Mouse (Mus musculus) CH12.LX (cell line): ENCODE results near the gene Farp1. TPM values are rescaled to one million over a fixed set of nuclear protein-coding genes. Genes with fewer than 3 reads are reported as not detected.

ENCODE experiments used
- DNase-seq: peaks from one replicate; pipeline ENCODE4 v3.0.0-alpha.2; 2013; ENCODE audit errors: extremely low read depth
- H3K27ac ChIP-seq: 2 replicates; pipeline ENCODE4 v1.5.1; 2012; ENCODE audit warnings: low read depth, mild to moderate bottlenecking, control low read depth, moderate library complexity; ENCODE audit not compliant: insufficient read depth
- H3K27me3 ChIP-seq: replicated peaks from 2 replicates; pipeline ENCODE3; 2012; ENCODE audit warnings: inconsistent platforms
- H3K36me3 ChIP-seq, 2 experiments: replicated peaks in 1 of 2; 2 replicates each; pipeline versions ENCODE3 to v1.6.1; 2012; ENCODE audit warnings: inconsistent platforms in 1 of 2, low read length in 1 of 2, mild to moderate bottlenecking in 1 of 2, mixed read lengths in 1 of 2, moderate library complexity in 1 of 2; ENCODE audit not compliant: control insufficient read depth in 1 of 2, insufficient read depth in 1 of 2
- H3K4me1 ChIP-seq, 2 experiments: 2 replicates each; pipeline ENCODE4 v1.6.1; 2012; ENCODE audit warnings: inconsistent platforms in 1 of 2, moderate library complexity in 1 of 2; ENCODE audit not compliant: insufficient read depth in 2 of 2, control insufficient read depth in 1 of 2
- H3K4me2 ChIP-seq: 2 replicates; pipeline ENCODE4 v1.6.1; 2012; ENCODE audit warnings: low read depth, mild to moderate bottlenecking, control low read depth; ENCODE audit not compliant: poor library complexity, insufficient read depth, severe bottlenecking
- H3K4me3 ChIP-seq, 3 experiments: fragments of 150-350 bp in 1 of 3; sonication (generic) in 1 of 3; replicated peaks in 1 of 3; 2 replicates each; pipeline versions ENCODE3 to v1.5.1; 2011 to 2012; ENCODE audit warnings: low read depth in 2 of 3, low read length in 2 of 3, mild to moderate bottlenecking in 2 of 3, moderate library complexity in 2 of 3, control low read depth in 1 of 3, improper control_type of control experiment in 1 of 3, inconsistent platforms in 1 of 3, mixed read lengths in 1 of 3; ENCODE audit not compliant: poor library complexity in 1 of 3
- H3K79me2 ChIP-seq: replicated peaks from 2 replicates; pipeline ENCODE4 v1.6.1; 2012; ENCODE audit warnings: mild to moderate bottlenecking, moderate library complexity; ENCODE audit not compliant: control insufficient read depth, poor library complexity, insufficient read depth, severe bottlenecking; ENCODE audit errors: extremely low read depth
- H3K9ac ChIP-seq: 2 replicates; pipeline ENCODE4 v1.6.1; 2012; ENCODE audit warnings: low read depth, mild to moderate bottlenecking, control low read depth, moderate library complexity; ENCODE audit not compliant: insufficient read depth
- H3K9me3 ChIP-seq: replicated peaks from 2 replicates; pipeline ENCODE3; 2012; ENCODE audit warnings: low read length, inconsistent platforms, mixed read lengths
- BHLHE40 ChIP-seq: IDR thresholded peaks from 2 replicates; pipeline ENCODE4 v1.6.1; 2011; ENCODE audit warnings: mild to moderate bottlenecking, low read depth, low read length, improper control_type of control experiment
- CHD2 ChIP-seq: IDR thresholded peaks from 2 replicates; pipeline ENCODE4 v1.6.1; 2011; ENCODE audit warnings: low read length, improper control_type of control experiment
- E2F4 ChIP-seq: IDR thresholded peaks from 2 replicates; pipeline ENCODE4 v1.6.1; 2011; ENCODE audit warnings: low read depth, low read length, improper control_type of control experiment; ENCODE audit not compliant: insufficient replicate concordance
- ELF1 ChIP-seq: IDR thresholded peaks from 2 replicates; pipeline ENCODE4 v1.6.1; 2014; ENCODE audit warnings: low read depth, mild to moderate bottlenecking, inconsistent platforms, low read length, improper control_type of control experiment
- EP300 ChIP-seq: IDR thresholded peaks from 2 replicates; pipeline ENCODE4 v1.6.1; 2011; ENCODE audit warnings: low read length, improper control_type of control experiment
- IRF4 ChIP-seq: IDR thresholded peaks from 2 replicates; pipeline ENCODE4 v1.6.1; 2014; ENCODE audit warnings: low read depth, mild to moderate bottlenecking, inconsistent platforms, low read length, improper control_type of control experiment
- JUND ChIP-seq: conservative IDR thresholded peaks from 2 replicates; pipeline ENCODE4 v1.6.1; 2011; ENCODE audit warnings: low read depth, low read length, improper control_type of control experiment
- MYC ChIP-seq: IDR thresholded peaks from 2 replicates; pipeline ENCODE4 v1.6.1; 2011; ENCODE audit warnings: low read depth, mild to moderate bottlenecking, improper control_type of control experiment, low read length
- NELFE ChIP-seq: IDR thresholded peaks from 2 replicates; pipeline ENCODE4 v1.6.1; 2011; ENCODE audit warnings: low read depth, low read length, improper control_type of control experiment
- NRF1 ChIP-seq: IDR thresholded peaks from 2 replicates; pipeline ENCODE4 v1.6.1; 2014; ENCODE audit warnings: low read depth, mild to moderate bottlenecking, inconsistent platforms, low read length, improper control_type of control experiment, moderate library complexity
- PAX5 ChIP-seq: IDR thresholded peaks from 2 replicates; pipeline ENCODE4 v1.6.1; 2012; ENCODE audit warnings: low read length, inconsistent platforms, mixed read lengths
- POLR2AphosphoS2 ChIP-seq: IDR thresholded peaks from 2 replicates; pipeline ENCODE4 v1.6.1; 2011; ENCODE audit warnings: low read depth, low read length, improper control_type of control experiment
- RAD21 ChIP-seq: IDR thresholded peaks from 2 replicates; pipeline ENCODE4 v1.6.1; 2011; ENCODE audit warnings: low read depth, mild to moderate bottlenecking, low read length, improper control_type of control experiment, moderate library complexity
- TCF12 ChIP-seq: IDR thresholded peaks from 2 replicates; pipeline ENCODE4 v1.6.1; 2014; ENCODE audit warnings: low read depth, mild to moderate bottlenecking, inconsistent platforms, low read length, improper control_type of control experiment
- dilution Hi-C: fragments of 300-500 bp; cut with MboI; formaldehyde crosslinking; loops from 2 replicates; pipeline ENCODE4 v1.14.3; 2020; ENCODE audit warnings: low sequenced_read_pairs; ENCODE audit not compliant: extremely low pct_unique_long_range_greater_than_20kb, extremely low pct_ligation_motif_present
- in situ Hi-C: fragments of 300-500 bp; cut with MboI; formaldehyde crosslinking; loops from 3 replicates; pipeline ENCODE4 v1.14.3; 2019; ENCODE audit warnings: low sequenced_read_pairs, low pct_ligation_motif_present, low pct_unique_long_range_greater_than_20kb, mixed read lengths
- polyA plus RNA-seq: library from polyadenylated mRNA; unstranded; fragments of >175 nt; gene quantifications from 2 replicates; pipeline ENCODE4 v1.2.1, GENCODE M21; 2012; ENCODE audit warnings: low read depth; ENCODE audit not compliant: insufficient read length
- total RNA-seq, 2 experiments: library from RNA; depleted of rRNA; stranded (reverse); fragments of 300-350 nt in 1 of 2; fragments of >200 nt in 1 of 2; gene quantifications; 2 replicates each; pipeline ENCODE4 v1.2.3; 2012 to 2014

Farp1 gene
- total and polyA plus RNA-seq, 3 experiments, result 2.4 to 10.3 (median 2.5) TPM

DNA sequence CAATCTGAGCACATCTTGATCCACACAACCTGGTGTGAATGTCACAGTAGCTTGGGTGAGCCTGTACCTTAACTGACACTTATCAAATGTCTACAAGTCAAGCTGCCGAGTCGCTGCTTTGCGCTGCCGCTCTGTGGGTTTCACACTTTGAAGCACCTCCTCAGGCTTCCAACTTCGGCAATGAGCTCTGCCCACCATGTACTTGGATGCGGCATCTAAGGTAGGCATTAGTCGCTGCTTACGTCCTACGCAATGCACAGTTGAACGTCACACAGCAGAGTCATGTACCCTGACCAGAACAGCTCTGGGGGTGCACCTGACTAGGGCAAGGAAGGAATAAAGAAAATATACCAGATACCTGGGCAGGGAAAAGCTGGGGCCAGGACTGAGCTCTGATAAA lies 278.3 kb downstream of the Farp1 start:
- Histone ChIP-seq H3K4me1 (peaks cover 54 to 95% of the 10 kb centered on the region in 2 experiments), H3K4me3 (no peak overlapping the region), H3K27ac (no peak overlapping the region), H3K27me3 (no peaks in the 10 kb centered on the region), H3K36me3 (peaks cover 5 to 66% of the 10 kb centered on the region in 2 experiments), H3K79me2 (peaks cover 82% of the 10 kb centered on the region), H3K4me2 (no peak overlapping the region), H3K9ac (no peak overlapping the region), H3K9me3 (no peaks in the 10 kb centered on the region)
- dilution Hi-C loops, result no loop called here
- TF ChIP-seq TCF12 (no peak), NELFE (no peak)
- DNase-seq, result no peak
- in situ Hi-C loops, result no loop called here

- Histone ChIP-seq H3K36me3 (peaks cover 5 to 52% of the 10 kb centered on the region in 2 experiments), H3K9ac (no peak overlapping the region), H3K4me2 (no peak overlapping the region), H3K4me1 (peaks cover 43 to 95% of the 10 kb centered on the region in 2 experiments), H3K27me3 (no peaks in the 10 kb centered on the region), H3K9me3 (no peaks in the 10 kb centered on the region), H3K4me3 (no peak overlapping the region), H3K79me2 (peaks cover 79% of the 10 kb centered on the region), H3K27ac (no peak overlapping the region)
- DNase-seq, result no peak
- dilution Hi-C loops, result no loop called here
- TF ChIP-seq TCF12, result no peak
- no peak for TF ChIP-seq BHLHE40
- no peak for TF ChIP-seq RAD21
- no peak for TF ChIP-seq MYC
- no peak for TF ChIP-seq NRF1
- no peak for TF ChIP-seq POLR2AphosphoS2
- TF ChIP-seq CHD2, result no peak
- no peak for TF ChIP-seq ELF1
- TF ChIP-seq PAX5, result no peak
- in situ Hi-C loops, result no loop called here
Observed at GRCm38 (mm10) chr14:121314934-121315333, 279.9 kb downstream of the Farp1 start.

- peaks cover 78% of the 10 kb centered on the region for H3K79me2 ChIP-seq
- peaks cover 5 to 48% of the 10 kb centered on the region in 2 experiments for H3K36me3 ChIP-seq
- in situ Hi-C loops (no loop called here), dilution Hi-C loops (no loop called here)
- DNase-seq, result no peak
- no peaks in the 10 kb centered on the region for H3K27me3 ChIP-seq
- no peak overlapping the region for H3K4me3 ChIP-seq
- H3K9me3 ChIP-seq, result no peaks in the 10 kb centered on the region
- H3K9ac ChIP-seq, result no peak overlapping the region
- no peak overlapping the region for H3K4me2 ChIP-seq
- peaks cover 32 to 86% of the 10 kb centered on the region in 2 experiments for H3K4me1 ChIP-seq
- TF ChIP-seq BHLHE40 (no peak), IRF4 (no peak), E2F4 (no peak), EP300 (no peak), JUND (no peak)
- no peak overlapping the region for H3K27ac ChIP-seq
Observed at GRCm38 (mm10) chr14:121316136-121316535, 281.1 kb downstream of the Farp1 start.
